Mouse (Mus musculus) heart, embryonic 12.5 days (tissue): ENCODE data around the gene Dab2. TPM values are rescaled to one million over a fixed set of nuclear protein-coding genes. Genes with fewer than 3 reads are reported as not detected.

Experiments
- ATAC-seq: fragments of 200-750 bp; cut with Nextera tagmentation; 2 replicates; pipeline ENCODE4 v1.8.0; 2017; ENCODE audit warnings: moderate TSS enrichment, moderate library complexity; ENCODE audit not compliant: insufficient number of reproducible peaks, low FRiP score
- H3K27ac ChIP-seq: fragments of 300-500 bp; sonication (generic); 2 replicates; pipeline ENCODE4 v1.5.1; 2016; ENCODE audit warnings: mild to moderate bottlenecking, moderate library complexity; ENCODE audit not compliant: poor library complexity, severe bottlenecking
- H3K27me3 ChIP-seq: fragments of 300-500 bp; sonication (generic); replicated peaks from 2 replicates; pipeline ENCODE4 v1.6.1; 2016; ENCODE audit warnings: mild to moderate bottlenecking, moderate library complexity
- H3K36me3 ChIP-seq: fragments of 300-500 bp; sonication (generic); 2 replicates; pipeline ENCODE4 v1.6.1; 2016; ENCODE audit warnings: mild to moderate bottlenecking, moderate library complexity
- H3K4me1 ChIP-seq: fragments of 300-500 bp; sonication (generic); replicated peaks from 2 replicates; pipeline ENCODE4 v1.6.1; 2016; ENCODE audit warnings: mild to moderate bottlenecking
- H3K4me2 ChIP-seq: fragments of 300-500 bp; sonication (generic); 2 replicates; pipeline ENCODE4 v1.6.1; 2016; ENCODE audit warnings: mild to moderate bottlenecking, moderate library complexity
- H3K4me3 ChIP-seq: fragments of 300-500 bp; sonication (generic); 2 replicates; pipeline ENCODE4 v1.5.1; 2016; ENCODE audit warnings: mild to moderate bottlenecking
- H3K9ac ChIP-seq: fragments of 300-500 bp; sonication (generic); 2 replicates; pipeline ENCODE4 v1.6.1; 2016; ENCODE audit warnings: mild to moderate bottlenecking, moderate library complexity
- H3K9me3 ChIP-seq: fragments of 300-500 bp; sonication (generic); replicated peaks from 2 replicates; pipeline ENCODE4 v1.6.1; 2016; ENCODE audit warnings: mild to moderate bottlenecking, moderate library complexity
- WGBS: fragments of 180-500 bp; shearing (Covaris S2); methylation state at CpG from one replicate; pipeline ENCODE4 v1.1.7; 2016; 5-methylcytosine and 5-hydroxymethylcytosine counted together
- polyA plus RNA-seq: library from polyadenylated mRNA; unstranded; fragments of >200 nt; fragmentation: Nextera tagmentation; extraction: Ambion mirVana; gene quantifications from 2 replicates; pipeline ENCODE4 v1.2.1, GENCODE M21; 2016

Dab2 gene
- polyA plus RNA-seq, 1 experiment from 2014 or later: 47.1 TPM

DNA sequence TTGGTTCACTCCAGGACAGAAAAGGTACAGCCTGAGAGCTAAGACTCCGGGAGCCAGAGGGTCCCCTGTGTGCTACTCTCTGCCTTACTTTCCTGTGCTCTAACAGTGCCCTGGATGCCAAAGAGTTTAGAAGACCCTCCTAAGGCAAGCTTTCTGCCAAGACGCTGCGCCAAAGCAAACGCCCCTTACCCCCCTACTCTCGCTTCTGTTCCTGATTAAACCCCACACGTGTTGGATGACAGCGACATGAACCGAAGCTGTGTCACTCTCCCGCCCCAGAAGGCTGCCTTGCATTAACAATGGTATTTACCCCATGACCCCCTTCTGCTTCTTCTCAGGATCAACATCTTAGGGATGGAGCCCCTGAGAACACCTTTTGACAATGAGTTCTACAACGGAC lies 167.4 kb downstream of the Dab2 start:
- no peaks in the 10 kb centered on the region for H3K4me1 ChIP-seq
- H3K27me3 ChIP-seq: no peaks in the 10 kb centered on the region
- no peak overlapping the region for H3K9ac ChIP-seq
- 77% methylated on average over 10 of the region's 10 CpGs for WGBS
- no peaks in the 10 kb centered on the region for H3K36me3 ChIP-seq
- ATAC-seq: no peak
- H3K9me3 ChIP-seq: no peaks in the 10 kb centered on the region
- no peak overlapping the region for H3K4me2 ChIP-seq
- no peak overlapping the region for H3K27ac ChIP-seq
- no peak overlapping the region for H3K4me3 ChIP-seq

DNA sequence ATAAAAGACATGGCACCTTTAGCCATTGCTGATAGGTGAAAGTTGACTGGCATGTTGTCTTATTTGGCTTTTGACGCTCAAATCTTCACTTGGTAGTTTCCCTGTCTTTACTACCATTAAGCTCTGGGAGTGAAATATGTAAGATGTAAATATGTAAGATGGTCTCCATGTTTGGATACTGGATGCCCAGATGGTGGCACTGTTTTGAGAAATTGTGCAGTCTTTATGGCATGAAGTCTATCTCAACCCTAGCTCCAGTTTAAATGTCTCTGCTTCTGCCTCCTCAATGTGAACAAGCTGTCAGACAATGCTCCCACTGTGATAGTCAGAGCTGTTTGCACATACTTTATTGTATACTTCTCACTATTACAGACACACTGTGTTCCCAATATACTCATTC lies 169.3 kb downstream of the Dab2 start:
- no peak for ATAC-seq
- no peaks in the 10 kb centered on the region for H3K9me3 ChIP-seq
- H3K9ac ChIP-seq: no peak overlapping the region
- H3K36me3 ChIP-seq: no peaks in the 10 kb centered on the region
- H3K27ac ChIP-seq: no peak overlapping the region
- WGBS: 85% methylated on average over 1 of the region's 1 CpGs
- no peak overlapping the region for H3K4me3 ChIP-seq
- H3K4me2 ChIP-seq: no peak overlapping the region
- no peaks in the 10 kb centered on the region for H3K27me3 ChIP-seq
- H3K4me1 ChIP-seq: no peaks in the 10 kb centered on the region

DNA sequence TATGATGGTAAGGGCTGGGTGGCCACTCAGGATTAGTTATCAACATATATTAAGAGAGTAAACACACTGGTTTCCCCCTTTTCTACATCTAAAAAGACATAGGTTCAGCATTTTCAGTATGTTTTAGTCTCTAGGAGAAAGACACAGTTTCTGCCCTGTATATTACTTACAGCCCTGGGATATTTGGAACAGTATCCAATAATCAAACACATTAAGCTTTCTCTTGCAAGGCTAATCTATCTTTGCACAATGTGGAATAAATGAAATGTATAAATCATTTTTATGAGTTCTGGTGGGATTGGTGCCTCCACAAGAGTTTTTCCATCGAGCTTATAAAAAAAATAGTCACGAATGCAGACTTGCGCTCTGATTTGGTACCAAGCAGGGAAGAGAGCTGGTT lies 169.8 kb downstream of the Dab2 start:
- Histone ChIP-seq H3K4me3 (no peak overlapping the region), H3K4me1 (no peaks in the 10 kb centered on the region), H3K9ac (no peak overlapping the region), H3K9me3 (no peaks in the 10 kb centered on the region), H3K36me3 (no peaks in the 10 kb centered on the region), H3K4me2 (no peak overlapping the region), H3K27ac (no peak overlapping the region), H3K27me3 (no peaks in the 10 kb centered on the region)
- no peak for ATAC-seq
- WGBS: 83% methylated on average over 3 of the region's 3 CpGs

DNA sequence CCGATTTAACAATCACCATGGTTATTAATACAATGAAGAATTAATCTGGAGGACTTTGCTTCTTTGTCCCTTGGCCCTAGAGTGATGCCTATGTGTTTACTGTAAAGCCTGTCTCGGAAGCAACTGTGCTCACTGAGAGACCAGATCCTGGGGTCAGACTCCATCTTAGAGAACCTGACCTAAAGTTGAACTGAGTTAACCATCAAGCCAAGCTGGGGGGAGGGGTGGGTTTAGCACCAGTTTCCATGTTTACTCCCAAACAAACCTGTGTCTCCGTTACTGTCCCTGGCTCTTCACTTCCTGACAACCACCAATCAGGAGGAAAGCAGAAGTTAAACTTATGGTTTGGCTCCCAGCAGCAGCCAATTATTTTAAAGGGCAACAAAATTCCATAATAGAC lies 184.0 kb downstream of the Dab2 start:
- no peaks in the 10 kb centered on the region for H3K4me1 ChIP-seq
- H3K27ac ChIP-seq: no peak overlapping the region
- H3K4me2 ChIP-seq: no peak overlapping the region
- no peaks in the 10 kb centered on the region for H3K9me3 ChIP-seq
- no peak overlapping the region for H3K9ac ChIP-seq
- no peak for ATAC-seq
- WGBS: 72% methylated on average over 3 of the region's 3 CpGs
- no peaks in the 10 kb centered on the region for H3K27me3 ChIP-seq
- no peaks in the 10 kb centered on the region for H3K36me3 ChIP-seq
- no peak overlapping the region for H3K4me3 ChIP-seq

Other genes with a start within 250 kb of the Dab2 start
- gene C9, start 145.5 kb downstream of the Dab2 start, polyA plus RNA-seq: not detected in 2 replicates
- gene Fyb, start 223.1 kb downstream of the Dab2 start, polyA plus RNA-seq: 4.3 and 7.0 TPM in 2 replicates